Mouse (Mus musculus) stomach, embryonic 16.5 days (tissue): ENCODE data around the gene Mfn1. TPM values are rescaled to one million over a fixed set of nuclear protein-coding genes. Genes with fewer than 3 reads are reported as not detected.

Experiments
- ATAC-seq: fragments of 200-750 bp; cut with Nextera tagmentation; 2 replicates; pipeline ENCODE4 v1.8.0; 2017; ENCODE audit warnings: moderate number of reproducible peaks, moderate TSS enrichment; ENCODE audit not compliant: insufficient read depth, low FRiP score
- H3K27ac ChIP-seq: fragments of 300-500 bp; sonication (generic); 2 replicates; pipeline ENCODE4 v1.5.1; 2014; ENCODE audit warnings: low read length
- H3K27me3 ChIP-seq: fragments of 300-500 bp; sonication (generic); 2 replicates; pipeline ENCODE4 v1.6.1; 2014; ENCODE audit warnings: low read length, control low read depth, mixed read lengths; ENCODE audit not compliant: control insufficient read depth, insufficient read depth
- H3K36me3 ChIP-seq: fragments of 300-500 bp; sonication (generic); 2 replicates; pipeline ENCODE4 v1.6.1; 2014; ENCODE audit warnings: low read length; ENCODE audit not compliant: control insufficient read depth, insufficient read depth
- H3K4me1 ChIP-seq: fragments of 300-500 bp; sonication (generic); 2 replicates; pipeline ENCODE4 v1.6.1; 2014; ENCODE audit warnings: low read length, control low read depth, mixed read lengths; ENCODE audit not compliant: control insufficient read depth, insufficient read depth
- H3K4me2 ChIP-seq: fragments of 300-500 bp; sonication (generic); 2 replicates; pipeline ENCODE4 v1.6.1; 2014; ENCODE audit warnings: low read depth, low read length, mixed read lengths
- H3K4me3 ChIP-seq: fragments of 300-500 bp; sonication (generic); replicated peaks from 2 replicates; pipeline ENCODE4 v1.5.1; 2014; ENCODE audit warnings: mild to moderate bottlenecking, low read length
- H3K9ac ChIP-seq: fragments of 300-500 bp; sonication (generic); 2 replicates; pipeline ENCODE4 v1.6.1; 2014; ENCODE audit warnings: low read length
- H3K9me3 ChIP-seq: fragments of 300-500 bp; sonication (generic); replicated peaks from 2 replicates; pipeline ENCODE4 v1.6.1; 2016; ENCODE audit warnings: low read length, control low read depth; ENCODE audit not compliant: control insufficient read depth
- WGBS: fragments of 180-500 bp; shearing (Covaris S2); extraction: QIAGEN DNeasy Blood & Tissue Kit; methylation state at CpG from one replicate; pipeline ENCODE4 v1.1.7; 2014; 5-methylcytosine and 5-hydroxymethylcytosine counted together
- polyA plus RNA-seq: library from polyadenylated mRNA; unstranded; fragments of >200 nt; fragmentation: Nextera tagmentation; extraction: Ambion mirVana; gene quantifications from 2 replicates; pipeline ENCODE4 v1.2.1, GENCODE M21; 2015

Gene Mfn1
- polyA plus RNA-seq, 1 experiment from 2014 or later, result 32.8 TPM

GRCm38 (mm10) chr3:32615376-32615775 lies 86.1 kb downstream of the Mfn1 start:
- Histone ChIP-seq H3K27ac (no peak overlapping the region), H3K4me1 (peaks cover 7% of the 10 kb centered on the region), H3K27me3 (no peaks in the 10 kb centered on the region), H3K9ac (peak overlapping the region; percentile 82), H3K4me2 (peak overlapping the region; percentile 61), H3K9me3 (no peaks in the 10 kb centered on the region), H3K36me3 (no peaks in the 10 kb centered on the region), H3K4me3 (peak overlapping the region; percentile 66)
- ATAC-seq, result no peak
- 31% methylated on average over 5 of the region's 5 CpGs for WGBS

GRCm38 (mm10) chr3:32616006-32616330 lies 86.7 kb downstream of the Mfn1 start:
- H3K27me3 ChIP-seq, result no peaks in the 10 kb centered on the region
- no peaks in the 10 kb centered on the region for H3K9me3 ChIP-seq
- H3K36me3 ChIP-seq, result no peaks in the 10 kb centered on the region
- peak overlapping the region; percentile 66 for H3K4me3 ChIP-seq
- peak overlapping the region; percentile 88 for H3K27ac ChIP-seq
- peaks cover 7% of the 10 kb centered on the region for H3K4me1 ChIP-seq
- ATAC-seq, result peak; percentile 37; the same call in 1 of the 2 replicates
- WGBS, result 14% methylated on average over 6 of the region's 14 CpGs
- peak overlapping the region; percentile 82 for H3K9ac ChIP-seq
- H3K4me2 ChIP-seq, result peak overlapping the region; percentile 61

- peak; percentile 91 for ATAC-seq
- Histone ChIP-seq H3K36me3 (no peaks in the 10 kb centered on the region), H3K27me3 (no peaks in the 10 kb centered on the region), H3K9ac (peak within 1 kb of the TSS; percentile 82), H3K9me3 (no peaks in the 10 kb centered on the region), H3K27ac (peak within 1 kb of the TSS; percentile 88), H3K4me3 (peak within 1 kb of the TSS; percentile 66), H3K4me1 (peaks cover 7% of the 10 kb centered on the region), H3K4me2 (peak within 1 kb of the TSS; percentile 61)
- WGBS, result under 1% methylated on average over 58 of the region's 83 CpGs
Measured at GRCm38 (mm10) chr3:32616331-32617052, 87.2 kb downstream of the Mfn1 start, which contains the start of gene Gnb4. Gene Gnb4 (minus strand): TSS chr3:32616585.

- Histone ChIP-seq H3K9ac (peak overlapping the region; percentile 82), H3K36me3 (no peaks in the 10 kb centered on the region), H3K4me3 (peak overlapping the region; percentile 66), H3K27me3 (no peaks in the 10 kb centered on the region), H3K4me2 (peak overlapping the region; percentile 61), H3K4me1 (peaks cover 7% of the 10 kb centered on the region), H3K27ac (peak overlapping the region; percentile 88), H3K9me3 (no peaks in the 10 kb centered on the region)
- 8% methylated on average over 16 of the region's 16 CpGs for WGBS
- ATAC-seq, result peak; percentile 41; the same call in 1 of the 2 replicates
Measured at GRCm38 (mm10) chr3:32617053-32617642, 87.9 kb downstream of the Mfn1 start.

- WGBS, result 87% methylated on average over 1 of the region's 1 CpGs
- no peaks in the 10 kb centered on the region for H3K9me3 ChIP-seq
Measured at GRCm38 (mm10) chr3:32621658-32622057, 92.4 kb downstream of the Mfn1 start.

GRCm38 (mm10) chr3:32622106-32622505 lies 92.8 kb downstream of the Mfn1 start:
- Histone ChIP-seq H3K36me3 (no peaks in the 10 kb centered on the region), H3K4me1 (no peaks in the 10 kb centered on the region), H3K4me3 (no peak overlapping the region), H3K27ac (no peak overlapping the region), H3K27me3 (no peaks in the 10 kb centered on the region), H3K4me2 (no peak overlapping the region), H3K9ac (no peak overlapping the region), H3K9me3 (no peaks in the 10 kb centered on the region)
- 83% methylated on average over 3 of the region's 3 CpGs for WGBS
- ATAC-seq, result no peak

More at GRCm38 (mm10) chr3:32621658-32622057, 92.4 kb downstream of the Mfn1 start:
- Histone ChIP-seq H3K27ac (no peak overlapping the region), H3K4me2 (no peak overlapping the region), H3K27me3 (no peaks in the 10 kb centered on the region), H3K4me1 (no peaks in the 10 kb centered on the region), H3K9ac (no peak overlapping the region), H3K4me3 (no peak overlapping the region), H3K36me3 (no peaks in the 10 kb centered on the region)
- ATAC-seq, result no peak

- Histone ChIP-seq H3K36me3 (no peaks in the 10 kb centered on the region), H3K4me1 (no peaks in the 10 kb centered on the region), H3K9me3 (no peaks in the 10 kb centered on the region), H3K27me3 (no peaks in the 10 kb centered on the region), H3K9ac (no peak overlapping the region), H3K4me2 (no peak overlapping the region), H3K4me3 (no peak overlapping the region), H3K27ac (no peak overlapping the region)
- no peak for ATAC-seq
- 70% methylated on average over 7 of the region's 7 CpGs for WGBS
Measured at GRCm38 (mm10) chr3:32628141-32628540, 98.9 kb downstream of the Mfn1 start.

Other genes with a start within 250 kb of the Mfn1 start
- 5.7 and 6.4 TPM in 2 replicates for gene Zmat3, start 163.5 kb upstream of the Mfn1 start, polyA plus RNA-seq
- 7.3 and 8.2 TPM in 2 replicates for gene Pik3ca, start 131.8 kb upstream of the Mfn1 start, polyA plus RNA-seq
- 0.17 TPM in 1 of 2 replicates, not detected in the other for gene Kcnmb3, start 37.2 kb upstream of the Mfn1 start, polyA plus RNA-seq
- 30.0 and 33.4 TPM in 2 replicates for gene Zfp639, start 19.2 kb upstream of the Mfn1 start, polyA plus RNA-seq
- gene Gnb4, start 87.1 kb downstream of the Mfn1 start, polyA plus RNA-seq, result 66.1 and 73.3 TPM in 2 replicates
- gene Actl6a, start 176.8 kb downstream of the Mfn1 start, polyA plus RNA-seq, result 120 TPM in 2 replicates
- gene Ndufb5, start 207.5 kb downstream of the Mfn1 start, polyA plus RNA-seq, result 268 and 316 TPM in 2 replicates
- 26.4 and 28.1 TPM in 2 replicates for gene Mrpl47, start 208.1 kb downstream of the Mfn1 start, polyA plus RNA-seq